Mouse (Mus musculus): Measurements from ENCODE around the gene Stxbp5.

GRCm38 (mm10) chr10:9829744-9830143, 71.1 kb downstream of the Stxbp5 start:
- TF ChIP-seq POLR2A (IDR thresholded peaks at IDR 0.05; ENCODE audit: low read depth, low read length), result no peak
- TF ChIP-seq CTCF (conservative IDR thresholded peaks at IDR 0.05 in 1 of 2, IDR thresholded peaks at IDR 0.05 in 1 of 2; ENCODE audit: low read depth in 2 of 2, low read length in 2 of 2), result no peak
- TF ChIP-seq MAX (IDR thresholded peaks at IDR 0.05; ENCODE audit: low read length), result no peak
- TF ChIP-seq ZKSCAN1 (IDR thresholded peaks at IDR 0.05; ENCODE audit: borderline replicate concordance, low read depth, low read length), result no peak
- no peak for TF ChIP-seq NRF1 (IDR thresholded peaks at IDR 0.05; ENCODE audit: low read depth, low read length)
- no peak for TF ChIP-seq EP300 (IDR thresholded peaks at IDR 0.05; ENCODE audit: low read length)
